Mouse (Mus musculus) intestine, postnatal 0 days (tissue): ENCODE results near the gene Tiparp. TPM values are rescaled to one million over a fixed set of nuclear protein-coding genes. Genes with fewer than 3 reads are reported as not detected.

Experiments used
- ATAC-seq: fragments of 200-750 bp; cut with Nextera tagmentation; 2 replicates; pipeline ENCODE4 v1.8.0; 2017; ENCODE audit warnings: mild to moderate bottlenecking, moderate TSS enrichment, moderate library complexity
- H3K27ac ChIP-seq: fragments of 300-500 bp; sonication (generic); 2 replicates; pipeline ENCODE4 v1.5.1; 2014; ENCODE audit warnings: mild to moderate bottlenecking, low read depth, low read length, moderate library complexity
- H3K27me3 ChIP-seq: fragments of 300-500 bp; sonication (generic); replicated peaks from 2 replicates; pipeline ENCODE4 v1.6.1; 2014; ENCODE audit warnings: low read length, mixed read lengths; ENCODE audit not compliant: control insufficient read depth, insufficient read depth
- H3K36me3 ChIP-seq: fragments of 300-500 bp; sonication (generic); 2 replicates; pipeline ENCODE4 v1.6.1; 2014; ENCODE audit warnings: mild to moderate bottlenecking, moderate library complexity; ENCODE audit not compliant: control insufficient read depth, insufficient read depth
- H3K4me1 ChIP-seq: fragments of 300-500 bp; sonication (generic); replicated peaks from 2 replicates; pipeline ENCODE4 v1.6.1; 2014; ENCODE audit warnings: antibody characterized with exemption, low read length, mixed read lengths; ENCODE audit not compliant: control insufficient read depth, insufficient read depth
- H3K4me2 ChIP-seq: fragments of 300-500 bp; sonication (generic); replicated peaks from 2 replicates; pipeline ENCODE4 v1.6.1; 2014; ENCODE audit warnings: low read depth, mild to moderate bottlenecking, moderate library complexity
- H3K4me3 ChIP-seq: fragments of 300-500 bp; sonication (generic); 2 replicates; pipeline ENCODE4 v1.5.1; 2014; ENCODE audit warnings: low read depth, low read length
- H3K9ac ChIP-seq: fragments of 300-500 bp; sonication (generic); 2 replicates; pipeline ENCODE4 v1.6.1; 2014; ENCODE audit warnings: mild to moderate bottlenecking, low read depth, low read length
- H3K9me3 ChIP-seq: fragments of 300-500 bp; sonication (generic); 2 replicates; pipeline ENCODE4 v1.6.1; 2016; ENCODE audit warnings: mixed run types; ENCODE audit not compliant: control insufficient read depth
- CTCF ChIP-seq: sonication (generic); IDR thresholded peaks from 2 replicates; pipeline ENCODE4 v1.5.1; 2016; ENCODE audit warnings: low read depth, mild to moderate bottlenecking, control low read depth, antibody characterized with exemption, moderate library complexity
- WGBS: fragments of 180-500 bp; shearing (Covaris S2); extraction: QIAGEN DNeasy Blood & Tissue Kit; methylation state at CpG from one replicate; pipeline ENCODE4 v1.1.7; 2014; 5-methylcytosine and 5-hydroxymethylcytosine counted together
- polyA plus RNA-seq: library from polyadenylated mRNA; unstranded; fragments of >200 nt; fragmentation: Nextera tagmentation; extraction: Ambion mirVana; gene quantifications from 2 replicates; pipeline ENCODE4 v1.2.1, GENCODE M21; 2015

Tiparp gene
- polyA plus RNA-seq, result 26.0 and 26.6 TPM in 2 replicates

DNA sequence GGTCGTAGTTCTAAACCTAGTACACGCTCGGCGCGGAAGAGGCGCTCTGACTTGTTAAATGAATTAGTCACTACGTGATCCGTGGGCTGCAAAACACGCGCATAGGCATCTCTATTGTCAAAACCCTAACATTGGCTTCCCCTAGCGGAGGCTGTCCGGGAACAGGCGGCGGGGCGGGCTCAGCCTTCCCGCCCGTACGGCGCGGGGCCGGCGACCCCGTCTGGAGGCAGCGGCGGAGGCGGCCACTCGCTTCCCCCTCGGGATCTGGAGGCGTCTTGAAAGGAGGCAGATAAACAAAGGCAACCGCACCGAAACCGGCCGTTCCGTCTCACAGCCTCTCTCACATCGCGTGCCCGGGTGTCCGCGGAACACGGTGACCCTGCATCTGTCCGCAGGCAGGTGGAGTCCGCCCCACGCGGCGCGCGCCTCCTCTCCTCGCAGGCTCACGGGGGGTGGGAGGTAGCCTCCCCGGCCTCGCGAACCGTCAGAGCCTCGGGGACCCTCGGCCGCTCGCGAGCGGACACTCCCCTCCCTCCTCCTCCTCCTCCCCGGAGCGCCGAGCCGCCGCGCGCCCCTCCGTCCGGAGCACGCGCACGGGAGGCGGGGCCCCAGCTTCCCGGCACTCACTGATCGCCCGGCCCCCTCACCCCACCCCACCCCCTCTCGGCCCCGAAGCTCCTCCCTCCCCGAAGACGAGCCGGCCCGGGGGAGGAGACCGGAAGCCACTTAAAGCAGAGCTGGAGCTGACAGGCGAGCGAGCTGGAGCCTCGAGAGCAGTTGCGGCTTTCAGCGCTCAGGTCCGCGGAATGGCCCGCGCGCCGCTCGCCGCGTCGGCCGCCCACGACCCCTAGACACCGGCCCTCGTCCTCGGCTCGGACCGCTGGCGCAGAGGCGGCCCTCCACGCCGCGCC, at the start of gene Tiparp:
Tiparp (plus strand) TSS at position 720 of the 911 bp plus-strand sequence.
- peak within 1 kb of the TSS; percentile 79 for H3K4me2 ChIP-seq
- ATAC-seq, result peak; percentile 93
- no peaks in the 10 kb centered on the region for H3K9me3 ChIP-seq
- H3K4me1 ChIP-seq, result no peaks in the 10 kb centered on the region
- no peaks in the 10 kb centered on the region for H3K36me3 ChIP-seq
- TF ChIP-seq CTCF, result peak; percentile 70
- H3K27ac ChIP-seq, result peak within 1 kb of the TSS; percentile 98
- no peaks in the 10 kb centered on the region for H3K27me3 ChIP-seq
- H3K9ac ChIP-seq, result peak within 1 kb of the TSS; percentile 98
- H3K4me3 ChIP-seq, result peak within 1 kb of the TSS; percentile 98
- under 1% methylated on average over 100 of the region's 109 CpGs for WGBS

DNA sequence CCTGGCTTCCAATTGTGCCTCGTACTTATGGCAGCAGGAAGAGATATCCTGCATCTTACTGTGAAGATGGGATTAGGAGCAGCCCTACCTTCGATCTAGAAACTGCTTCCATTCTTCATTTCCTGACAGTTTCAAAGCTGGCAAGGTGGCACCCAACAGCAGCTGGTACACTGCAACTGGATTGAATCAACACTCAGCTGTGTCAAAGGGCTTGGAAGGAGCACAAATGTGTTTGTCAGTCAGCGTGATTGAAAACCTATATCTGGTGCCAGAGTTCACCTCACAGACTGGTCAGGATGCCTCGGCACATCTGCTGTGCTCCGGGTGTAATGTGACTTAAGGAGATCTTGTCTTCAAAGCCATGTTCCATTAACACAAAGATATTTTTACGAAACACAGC, 47.5 kb upstream of the Tiparp start:
- H3K9ac ChIP-seq, result no peak overlapping the region
- H3K27me3 ChIP-seq, result no peaks in the 10 kb centered on the region
- no peak for ATAC-seq
- H3K27ac ChIP-seq, result no peak overlapping the region
- no peak overlapping the region for H3K4me2 ChIP-seq
- H3K36me3 ChIP-seq, result no peaks in the 10 kb centered on the region
- no peaks in the 10 kb centered on the region for H3K4me1 ChIP-seq
- no peak for TF ChIP-seq CTCF
- no peak overlapping the region for H3K4me3 ChIP-seq
- no peaks in the 10 kb centered on the region for H3K9me3 ChIP-seq
- 65% methylated on average over 6 of the region's 6 CpGs for WGBS

GRCm38 (mm10) chr3:65482266-65482665, 45.9 kb upstream of the Tiparp start:
- TF ChIP-seq CTCF, result no peak
- no peaks in the 10 kb centered on the region for H3K36me3 ChIP-seq
- no peaks in the 10 kb centered on the region for H3K27me3 ChIP-seq
- no peak overlapping the region for H3K4me3 ChIP-seq
- WGBS, result 54% methylated on average over 1 of the region's 1 CpGs
- H3K4me1 ChIP-seq, result no peaks in the 10 kb centered on the region
- no peak overlapping the region for H3K4me2 ChIP-seq
- no peak overlapping the region for H3K27ac ChIP-seq
- no peaks in the 10 kb centered on the region for H3K9me3 ChIP-seq
- ATAC-seq, result no peak
- H3K9ac ChIP-seq, result no peak overlapping the region

DNA sequence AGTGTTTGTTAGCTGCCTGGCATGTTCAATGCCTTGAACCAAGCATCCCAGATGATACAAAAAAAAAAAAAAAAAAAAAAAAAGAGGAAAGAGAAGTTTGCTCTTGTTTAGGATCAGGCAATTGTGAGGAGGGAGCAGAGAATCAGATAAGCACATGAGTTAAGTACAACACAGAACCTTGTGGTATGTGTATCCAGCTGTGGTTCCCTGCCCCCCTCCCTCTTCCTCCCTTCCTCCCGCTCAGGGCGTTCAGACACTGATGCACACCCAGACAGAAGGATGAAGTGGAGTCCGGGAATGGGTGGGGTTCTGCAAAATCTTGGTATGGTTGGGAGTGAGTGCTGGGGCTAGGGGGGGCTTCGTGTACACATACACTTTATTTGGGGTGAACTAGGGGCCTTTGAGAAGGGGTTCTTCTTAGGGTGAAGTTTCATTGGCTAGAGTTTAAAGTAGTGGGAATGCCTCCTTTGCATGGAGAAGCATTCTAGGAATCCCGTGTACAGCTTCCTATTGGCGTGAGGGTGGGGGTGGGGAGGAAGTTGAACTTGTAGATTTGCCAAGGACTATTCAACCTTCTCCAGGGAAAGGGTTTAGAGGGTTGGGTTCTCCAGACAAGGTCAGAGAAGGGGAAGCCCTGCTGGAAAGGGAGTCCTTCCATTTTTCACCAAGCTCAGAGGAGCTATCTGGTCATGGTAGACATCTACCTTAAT, 45.4 kb upstream of the Tiparp start:
- WGBS, result 58% methylated on average over 6 of the region's 6 CpGs
- Histone ChIP-seq H3K27me3 (no peaks in the 10 kb centered on the region), H3K36me3 (no peaks in the 10 kb centered on the region), H3K9ac (no peak overlapping the region), H3K4me1 (no peaks in the 10 kb centered on the region), H3K9me3 (no peaks in the 10 kb centered on the region), H3K4me3 (no peak overlapping the region), H3K4me2 (no peak overlapping the region), H3K27ac (no peak overlapping the region)
- TF ChIP-seq CTCF, result no peak
- ATAC-seq, result no peak

DNA sequence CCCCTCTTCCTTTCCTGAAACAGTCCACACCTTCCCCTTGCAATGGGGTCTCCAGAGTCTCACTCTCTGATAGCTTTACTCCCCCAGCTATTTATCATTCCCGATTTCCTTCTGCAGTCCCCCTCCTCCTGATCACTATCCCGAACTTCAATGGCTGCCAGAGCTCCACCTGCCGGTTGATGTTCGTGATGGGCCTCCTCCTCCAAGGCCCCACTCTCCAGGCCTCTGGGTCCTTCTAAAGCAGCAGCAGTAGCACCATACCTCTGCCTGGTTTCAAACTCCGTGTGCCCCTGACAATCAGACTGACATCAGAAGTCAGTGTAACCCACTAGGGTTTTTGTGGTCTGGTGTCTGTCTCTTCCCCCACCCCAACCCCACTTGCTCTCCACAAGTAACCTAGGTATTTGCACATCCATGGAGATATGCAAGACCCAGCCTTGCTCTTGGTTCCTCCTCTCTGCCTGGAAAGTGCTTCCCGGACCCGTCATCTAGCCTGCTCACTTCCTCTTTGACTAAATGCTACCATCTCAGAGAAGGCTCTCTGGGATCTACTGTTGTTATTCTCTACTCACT, 44.0 kb upstream of the Tiparp start:
- TF ChIP-seq CTCF, result no peak
- no peak overlapping the region for H3K27ac ChIP-seq
- H3K36me3 ChIP-seq, result no peaks in the 10 kb centered on the region
- H3K27me3 ChIP-seq, result no peaks in the 10 kb centered on the region
- no peak overlapping the region for H3K4me3 ChIP-seq
- H3K4me1 ChIP-seq, result no peaks in the 10 kb centered on the region
- no peak overlapping the region for H3K9ac ChIP-seq
- H3K4me2 ChIP-seq, result no peak overlapping the region
- ATAC-seq, result no peak
- no peaks in the 10 kb centered on the region for H3K9me3 ChIP-seq
- WGBS, result 67% methylated on average over 7 of the region's 7 CpGs
